Mouse (Mus musculus): ENCODE results near the gene Gpr37. TPM values are rescaled to one million over a fixed set of nuclear protein-coding genes. Genes with fewer than 3 reads are reported as not detected.

The Gpr37 gene
- not detected for total RNA-seq (2021)
- polyA plus RNA-seq (2012; rRNA removed) = 0.03 and 0.10 TPM in 2 replicates
- long read RNA-seq = 0 reads

- H3K4me1 ChIP-seq (ENCODE audit: control insufficient read depth, insufficient read depth, low read length) = peaks cover 1% of the 10 kb centered on the region; the same call in 1 of the 2 replicates
- peak within 1 kb of the TSS; percentile 39 for H3K4me3 ChIP-seq
- H3K79me2 ChIP-seq (replicated peaks; ENCODE audit: control insufficient read depth, insufficient read depth, low read length) = no peaks in the 10 kb centered on the region
- intact Hi-C loops (cut with DNase I) = no loop called here
- TF ChIP-seq POLR2A (IDR thresholded peaks at IDR 0.05; ENCODE audit: insufficient read depth, low read depth, low read length) (no peak), EP300 (IDR thresholded peaks at IDR 0.05; ENCODE audit: insufficient read depth, low read depth, low read length) (no peak), CTCF (IDR thresholded peaks at IDR 0.05) (no peak)
- no peaks in the 10 kb centered on the region for H3K36me3 ChIP-seq (ENCODE audit: control insufficient read depth, insufficient read depth, low read length)
- DNase-seq = no peak
- H3K27ac ChIP-seq = no peak within 1 kb of the TSS
- H3K9ac ChIP-seq (ENCODE audit: low read depth, low read length) = peak within 1 kb of the TSS; percentile 32
- peaks cover 3% of the 10 kb centered on the region for H3K27me3 ChIP-seq (ENCODE audit: control insufficient read depth, insufficient read depth, low read length)
- WGBS = 35% methylated on average over 7 of the region's 7 CpGs
Measured at GRCm38 (mm10) chr6:25690629-25691028, at the start of gene Gpr37. Gene Gpr37, minus strand, starts transcription at chr6:25690729.

DNA sequence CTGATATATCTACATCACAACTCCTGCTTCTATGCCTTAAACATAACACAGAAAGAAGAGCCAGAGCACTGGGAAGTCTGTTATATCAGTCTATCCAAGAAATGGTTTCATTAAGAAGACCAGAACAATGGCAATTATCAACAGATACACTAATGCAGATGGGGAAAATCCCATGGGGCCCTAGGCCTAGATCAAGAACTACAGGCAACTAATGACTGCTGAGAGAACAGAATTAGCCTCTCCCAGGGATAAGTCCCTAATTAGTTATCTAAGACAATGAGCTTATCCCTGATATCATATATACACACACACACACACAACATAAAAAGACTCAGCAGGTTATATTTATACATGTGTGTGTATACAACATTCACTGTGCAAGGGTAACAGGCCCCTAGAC is 46.0 kb upstream of the Gpr37 start:
- no peak overlapping the region for H3K9ac ChIP-seq (ENCODE audit: low read depth, low read length)
- H3K79me2 ChIP-seq (replicated peaks; ENCODE audit: control insufficient read depth, insufficient read depth, low read length) = no peaks in the 10 kb centered on the region
- no peak overlapping the region for H3K27ac ChIP-seq
- no peak for DNase-seq
- no peaks in the 10 kb centered on the region for H3K36me3 ChIP-seq (ENCODE audit: control insufficient read depth, insufficient read depth, low read length)
- no peak overlapping the region for H3K4me3 ChIP-seq
- intact Hi-C loops (cut with DNase I) = no loop called here
- TF ChIP-seq CTCF (IDR thresholded peaks at IDR 0.05) (no peak), POLR2A (IDR thresholded peaks at IDR 0.05; ENCODE audit: insufficient read depth, low read depth, low read length) (no peak), EP300 (IDR thresholded peaks at IDR 0.05; ENCODE audit: insufficient read depth, low read depth, low read length) (no peak)
- no peaks in the 10 kb centered on the region for H3K4me1 ChIP-seq (ENCODE audit: control insufficient read depth, insufficient read depth, low read length)
- no peaks in the 10 kb centered on the region for H3K27me3 ChIP-seq (ENCODE audit: control insufficient read depth, insufficient read depth, low read length)

DNA sequence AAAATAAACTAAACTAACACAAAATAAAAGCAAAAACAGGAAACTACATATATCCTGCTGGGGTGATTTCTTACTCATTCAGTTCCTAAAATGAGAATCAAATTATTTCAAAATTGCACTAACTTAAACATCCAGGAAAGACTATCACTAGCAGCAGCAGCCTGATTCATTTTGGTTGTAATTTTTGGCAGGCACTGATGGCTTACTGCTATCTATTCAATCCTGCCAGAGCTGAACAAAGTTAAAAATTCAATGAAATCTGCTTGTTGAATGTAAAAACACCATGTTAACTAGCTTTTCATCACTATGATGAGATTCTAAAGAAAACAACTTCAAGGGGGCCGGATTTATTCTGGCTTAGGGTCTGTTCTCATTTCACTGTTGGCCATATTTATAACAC is 36.0 kb upstream of the Gpr37 start:
- Histone ChIP-seq H3K27ac (no peak overlapping the region), H3K4me1 (ENCODE audit: control insufficient read depth, insufficient read depth, low read length) (no peaks in the 10 kb centered on the region), H3K9ac (ENCODE audit: low read depth, low read length) (no peak overlapping the region), H3K79me2 (replicated peaks; ENCODE audit: control insufficient read depth, insufficient read depth, low read length) (no peaks in the 10 kb centered on the region), H3K4me3 (no peak overlapping the region), H3K27me3 (ENCODE audit: control insufficient read depth, insufficient read depth, low read length) (no peaks in the 10 kb centered on the region), H3K36me3 (ENCODE audit: control insufficient read depth, insufficient read depth, low read length) (no peaks in the 10 kb centered on the region)
- TF ChIP-seq POLR2A (IDR thresholded peaks at IDR 0.05; ENCODE audit: insufficient read depth, low read depth, low read length) (no peak), EP300 (IDR thresholded peaks at IDR 0.05; ENCODE audit: insufficient read depth, low read depth, low read length) (no peak), CTCF (IDR thresholded peaks at IDR 0.05) (no peak)
- intact Hi-C loops (cut with DNase I) = no loop called here
- 69% methylated on average over 1 of the region's 1 CpGs for WGBS
- DNase-seq = no peak

DNA sequence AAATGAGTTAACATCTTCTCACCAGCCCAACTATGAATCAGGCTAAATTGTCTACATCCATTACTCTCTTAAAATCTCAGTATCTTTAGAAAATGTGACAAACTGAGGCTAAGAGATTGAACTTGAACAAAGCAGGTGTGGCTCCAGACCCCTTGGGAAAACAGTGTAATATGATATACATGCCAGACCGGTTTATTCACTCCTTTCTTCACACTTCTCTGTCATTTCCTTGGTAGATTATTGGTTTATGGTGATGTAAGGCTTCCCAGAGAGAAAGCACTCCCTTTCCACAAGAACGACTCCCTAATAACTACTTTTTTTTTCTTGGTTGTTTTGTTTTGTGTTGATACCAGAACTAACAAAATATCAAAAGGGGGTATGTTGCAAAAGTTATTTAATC is 20.1 kb upstream of the Gpr37 start:
- DNase-seq = no peak
- no peaks in the 10 kb centered on the region for H3K27me3 ChIP-seq (ENCODE audit: control insufficient read depth, insufficient read depth, low read length)
- 16% methylated on average over 2 of the region's 2 CpGs for WGBS

DNA sequence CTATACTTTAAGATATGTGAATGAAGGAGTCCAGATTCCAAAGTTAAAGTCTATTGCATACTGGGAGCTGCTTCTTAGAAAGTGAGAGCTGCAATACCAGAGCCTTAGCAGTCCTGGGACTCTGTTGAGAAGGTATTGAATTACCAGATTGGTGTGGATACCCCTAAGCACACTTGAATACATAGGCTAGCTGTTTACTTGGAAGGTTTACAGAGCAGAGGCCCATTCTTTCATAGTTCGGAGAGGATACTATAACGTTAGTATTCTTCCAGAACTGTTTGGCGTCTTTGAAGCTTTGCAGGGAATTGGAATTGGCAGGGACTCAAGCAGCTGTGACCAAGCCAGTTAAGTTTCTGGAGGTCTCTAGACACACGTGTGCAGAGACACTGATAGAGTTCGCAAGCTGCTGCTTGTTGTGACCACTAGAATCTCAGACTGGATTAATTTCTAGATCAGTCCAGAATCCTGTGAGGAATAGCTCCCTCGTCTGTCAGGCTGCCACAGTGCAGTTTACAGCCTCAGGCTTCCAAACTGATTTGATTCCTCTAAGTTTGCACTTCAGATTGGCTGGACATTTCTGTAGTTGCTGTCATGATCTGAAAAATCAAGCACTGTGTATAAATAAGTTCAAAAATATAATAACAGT is 18.8 kb upstream of the Gpr37 start:
- H3K79me2 ChIP-seq (replicated peaks; ENCODE audit: control insufficient read depth, insufficient read depth, low read length) = no peaks in the 10 kb centered on the region
- no peak overlapping the region for H3K27ac ChIP-seq
- H3K4me3 ChIP-seq = no peak overlapping the region
- WGBS = 45% methylated on average over 6 of the region's 6 CpGs
- intact Hi-C loops (cut with DNase I) = no loop called here
- peak in 1 of 2 experiments; percentile 17 for DNase-seq
- no peaks in the 10 kb centered on the region for H3K27me3 ChIP-seq (ENCODE audit: control insufficient read depth, insufficient read depth, low read length)
- TF ChIP-seq EP300 (IDR thresholded peaks at IDR 0.05; ENCODE audit: insufficient read depth, low read depth, low read length) = no peak
- TF ChIP-seq CTCF (IDR thresholded peaks at IDR 0.05) = peak; percentile 69
- no peak overlapping the region for H3K9ac ChIP-seq (ENCODE audit: low read depth, low read length)
- H3K36me3 ChIP-seq (ENCODE audit: control insufficient read depth, insufficient read depth, low read length) = no peaks in the 10 kb centered on the region
- no peaks in the 10 kb centered on the region for H3K4me1 ChIP-seq (ENCODE audit: control insufficient read depth, insufficient read depth, low read length)

More for the DNA sequence above, 20.1 kb upstream of the Gpr37 start:
- Histone ChIP-seq H3K9ac (ENCODE audit: low read depth, low read length) (no peak overlapping the region), H3K27ac (no peak overlapping the region), H3K36me3 (ENCODE audit: control insufficient read depth, insufficient read depth, low read length) (no peaks in the 10 kb centered on the region), H3K79me2 (replicated peaks; ENCODE audit: control insufficient read depth, insufficient read depth, low read length) (no peaks in the 10 kb centered on the region), H3K4me1 (ENCODE audit: control insufficient read depth, insufficient read depth, low read length) (no peaks in the 10 kb centered on the region), H3K4me3 (no peak overlapping the region)
- intact Hi-C loops (cut with DNase I) = no loop called here
- no peak for TF ChIP-seq CTCF (IDR thresholded peaks at IDR 0.05)
- TF ChIP-seq EP300 (IDR thresholded peaks at IDR 0.05; ENCODE audit: insufficient read depth, low read depth, low read length) = no peak
- TF ChIP-seq POLR2A (IDR thresholded peaks at IDR 0.05; ENCODE audit: insufficient read depth, low read depth, low read length) = no peak

DNA sequence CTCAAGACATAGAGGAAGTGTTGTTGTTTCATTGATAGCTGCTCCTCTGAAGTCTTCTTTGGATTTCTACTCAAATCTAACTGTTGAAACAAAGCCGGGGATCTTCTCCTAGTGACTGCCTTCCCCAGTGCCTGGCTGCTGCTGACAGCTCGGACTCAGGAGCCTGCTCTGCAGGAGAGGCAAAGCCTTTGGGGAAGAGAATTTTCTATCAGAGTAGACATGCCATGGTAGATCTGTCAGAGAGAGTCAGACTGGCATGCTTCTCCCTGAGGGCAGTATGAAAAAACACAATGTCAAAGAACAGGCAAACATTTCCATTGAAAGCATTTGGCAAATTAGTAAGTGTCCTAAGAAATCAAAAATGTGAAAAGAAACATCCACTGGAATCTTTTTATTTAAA is 9.4 kb upstream of the Gpr37 start:
- H3K27me3 ChIP-seq (ENCODE audit: control insufficient read depth, insufficient read depth, low read length) = no peaks in the 10 kb centered on the region
- no peak overlapping the region for H3K9ac ChIP-seq (ENCODE audit: low read depth, low read length)
- no peak for DNase-seq
- TF ChIP-seq EP300 (IDR thresholded peaks at IDR 0.05; ENCODE audit: insufficient read depth, low read depth, low read length) = no peak
- no peak for TF ChIP-seq CTCF (IDR thresholded peaks at IDR 0.05)
- no peak for TF ChIP-seq POLR2A (IDR thresholded peaks at IDR 0.05; ENCODE audit: insufficient read depth, low read depth, low read length)
- no peak overlapping the region for H3K4me3 ChIP-seq
- no peak overlapping the region for H3K27ac ChIP-seq
- WGBS = 17% methylated on average over 2 of the region's 2 CpGs
- no peaks in the 10 kb centered on the region for H3K79me2 ChIP-seq (replicated peaks; ENCODE audit: control insufficient read depth, insufficient read depth, low read length)
- H3K4me1 ChIP-seq (ENCODE audit: control insufficient read depth, insufficient read depth, low read length) = no peaks in the 10 kb centered on the region
- no peaks in the 10 kb centered on the region for H3K36me3 ChIP-seq (ENCODE audit: control insufficient read depth, insufficient read depth, low read length)
- intact Hi-C loops (cut with DNase I) = no loop called here
